Mouse (Mus musculus) fibroblast of lung, adult 2 months (primary cell): ENCODE measurements around the gene Spef2.
A peak's percentile ranks its signal among the peaks of the same experiment; 100 is the strongest.
"Not testable (repeated sequence)": the region's sequence is repeated elsewhere in the genome, so short reads cannot be mapped to it uniquely, and the experiment has no call there.

Experiments
- DNase-seq: peaks from one replicate; pipeline ENCODE4 v3.0.0-alpha.2; 2011; ENCODE audit warnings: low read depth

Gene Spef2

DNA sequence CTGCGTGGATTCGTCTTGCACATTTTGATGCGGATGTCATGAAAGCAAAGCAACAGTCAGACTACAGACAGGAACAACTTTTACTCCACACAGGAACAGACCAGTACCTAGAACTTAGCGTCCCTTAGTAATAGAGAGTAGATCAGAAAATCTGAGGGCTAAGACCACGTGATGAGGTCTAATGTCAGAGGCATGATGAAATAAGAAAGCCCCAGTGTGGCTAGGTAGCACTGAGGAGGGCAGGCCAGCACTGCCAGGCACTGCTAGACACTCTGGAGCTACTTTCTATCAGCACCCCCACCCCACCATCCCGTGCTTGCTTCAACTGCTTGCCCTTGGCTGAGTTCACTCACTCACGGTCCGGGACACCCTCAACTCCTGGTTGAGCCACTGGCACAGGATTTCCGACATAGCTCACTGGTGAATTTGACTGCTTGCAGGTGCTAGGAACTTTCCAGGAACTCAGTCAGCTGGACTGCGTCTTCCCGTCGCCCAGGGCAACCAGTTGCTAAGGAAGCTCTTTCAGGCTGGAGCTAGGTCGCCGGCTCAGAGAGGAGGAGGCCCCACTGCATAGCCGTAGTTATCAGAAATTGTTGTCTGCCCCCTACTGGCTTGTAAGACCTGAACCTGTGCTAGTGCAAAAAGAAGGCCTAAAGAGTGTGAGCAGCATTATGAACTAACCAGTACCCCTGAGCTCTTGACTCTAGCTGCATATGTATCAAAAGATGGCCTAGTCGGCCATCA is at the start of gene Spef2:
Spef2 (minus strand) TSS at position 510 of the 744 bp plus-strand sequence.
- peak; percentile 23 for DNase-seq

DNA sequence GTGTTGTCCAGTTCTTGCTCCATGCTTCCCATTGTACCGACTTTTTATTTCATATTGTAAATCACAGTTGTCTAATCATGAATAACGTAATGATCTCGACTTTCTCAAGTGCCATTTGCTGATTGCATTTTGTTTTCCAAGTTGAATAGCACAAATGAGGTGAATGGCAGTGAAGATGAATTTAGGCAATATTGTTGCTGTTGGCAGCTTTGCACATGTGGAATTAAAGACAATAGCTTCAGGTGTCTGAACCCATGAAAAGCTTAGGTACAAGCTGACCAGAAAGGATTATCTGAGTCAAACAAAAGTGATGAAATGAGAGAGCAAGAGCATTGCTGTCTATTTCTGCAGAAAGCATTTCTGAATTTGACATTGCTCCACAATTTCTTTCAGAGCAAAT is 45.5 kb upstream of the Spef2 start:
- no peak for DNase-seq

DNA sequence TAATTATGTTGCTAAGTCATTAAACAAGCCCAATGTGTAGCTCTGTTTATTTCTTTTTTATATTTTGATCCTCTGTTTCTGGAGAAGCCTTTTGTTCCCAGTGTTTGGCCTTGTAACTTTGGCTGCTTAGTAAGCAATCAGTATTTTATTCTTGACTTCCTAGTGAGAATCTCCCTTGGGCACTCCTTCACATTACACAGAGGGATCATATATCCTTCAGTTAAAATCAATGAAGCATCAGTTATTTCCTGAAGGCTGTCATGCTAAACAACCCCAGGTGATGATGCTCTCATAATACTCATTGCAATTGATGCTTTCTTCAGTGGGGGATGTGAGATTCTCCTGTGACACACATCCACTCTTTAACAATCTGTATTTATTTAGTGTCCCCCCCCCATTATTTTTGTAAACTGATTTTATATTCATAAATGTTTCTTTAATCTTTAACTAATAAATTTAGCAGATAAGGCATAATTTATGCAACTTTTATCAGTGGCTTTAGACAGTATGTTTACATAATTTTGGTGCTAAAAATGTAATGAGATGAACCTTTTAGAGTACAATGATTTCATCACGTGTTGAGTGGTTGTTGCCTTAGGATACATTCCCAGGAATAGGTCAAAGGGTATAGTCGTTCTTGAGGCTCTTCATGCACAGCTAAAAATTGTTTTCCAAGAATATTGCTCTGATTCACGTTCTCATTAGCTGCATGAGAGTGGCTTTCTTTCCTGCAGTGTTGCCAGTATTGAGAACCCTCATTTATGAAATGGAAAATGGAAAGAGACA is 39.8 kb upstream of the Spef2 start:
- DNase-seq: no peak

- DNase-seq: not testable (repeated sequence)
These were observed 25.8 kb upstream of the Spef2 start for GRCm38 (mm10) chr15:9774222-9775142.

- no peak for DNase-seq
These were observed 19.7 kb upstream of the Spef2 start for GRCm38 (mm10) chr15:9768184-9768918.

GRCm38 (mm10) chr15:9767034-9767433 is 18.4 kb upstream of the Spef2 start:
- no peak for DNase-seq

- no peak for DNase-seq
These were observed 2.3 kb upstream of the Spef2 start for GRCm38 (mm10) chr15:9750966-9751365.

DNA sequence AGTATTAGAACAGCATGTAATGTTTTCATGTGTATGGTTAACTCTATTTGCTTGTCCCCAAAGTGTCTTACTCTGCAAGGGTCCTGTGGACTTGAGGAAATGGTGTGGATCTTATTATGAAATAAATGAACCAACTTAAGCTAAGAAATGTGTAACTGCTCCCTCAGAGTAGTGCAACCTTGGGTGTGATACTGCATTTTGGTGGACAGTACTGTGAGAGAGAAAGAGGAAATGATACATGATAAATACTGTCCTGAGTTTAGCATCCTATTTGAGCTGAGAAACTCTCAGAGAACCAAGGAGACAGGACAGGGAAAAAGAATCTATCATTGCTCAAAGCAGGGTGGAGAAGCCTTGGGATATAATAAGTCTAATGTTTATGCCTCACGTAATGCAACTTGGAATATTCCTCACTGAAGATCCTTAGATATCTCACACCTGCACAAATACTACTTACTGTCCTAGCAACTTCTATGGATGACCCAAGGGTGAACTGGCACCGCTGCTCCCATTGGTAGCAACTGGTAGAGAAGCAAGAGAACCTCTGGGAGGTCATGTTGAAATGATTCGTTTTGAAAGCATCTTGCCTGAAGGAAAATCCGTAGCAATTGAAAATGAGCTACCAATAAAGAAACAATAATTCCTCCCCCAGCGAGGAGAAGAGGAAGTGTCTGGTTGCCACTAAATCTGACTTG is 1.1 kb downstream of the Spef2 start:
- no peak for DNase-seq

GRCm38 (mm10) chr15:9742172-9742571 is 6.5 kb downstream of the Spef2 start:
- DNase-seq: no peak

DNA sequence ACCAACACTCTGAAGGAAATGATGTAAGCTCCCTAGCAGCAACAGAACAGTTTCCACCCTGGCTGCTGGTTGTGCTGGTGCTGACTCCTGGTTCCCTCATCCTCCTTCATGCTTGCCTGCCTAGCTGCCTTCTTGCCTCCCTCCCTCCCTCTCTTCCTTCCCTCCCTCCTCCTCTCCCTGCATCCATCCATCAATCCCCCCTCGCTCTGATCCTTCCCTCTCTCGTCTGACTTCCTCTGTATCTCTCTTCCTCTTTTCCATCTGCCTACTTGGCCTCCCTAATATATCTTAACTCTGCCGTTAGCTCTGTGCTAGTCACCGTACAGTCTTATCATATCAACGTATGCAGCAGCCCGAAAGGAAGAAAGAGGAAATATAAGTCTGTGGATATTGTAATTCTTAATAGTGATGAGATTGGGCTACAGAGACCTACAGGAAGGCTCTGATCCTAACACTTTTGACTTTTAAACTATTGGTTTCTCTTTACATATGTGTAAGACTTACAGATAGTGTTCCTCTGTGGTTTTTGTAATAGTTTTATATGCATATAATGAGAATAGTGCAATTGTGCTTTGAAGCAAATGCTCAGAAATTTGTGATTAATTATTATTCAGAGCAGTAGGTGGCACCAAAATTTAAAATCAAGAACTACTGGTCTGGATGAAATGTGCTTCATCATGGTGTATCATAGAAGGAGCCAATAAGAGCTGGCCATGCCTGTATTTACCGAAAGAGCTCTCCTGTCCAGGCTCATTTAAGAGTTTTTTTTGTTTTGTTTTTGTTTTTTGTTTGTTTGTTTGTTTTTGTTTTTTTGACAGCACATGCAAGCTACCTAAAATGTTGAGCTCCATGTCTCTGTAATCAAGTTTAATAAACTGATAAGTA is 33.9 kb downstream of the Spef2 start:
- DNase-seq: no peak

DNA sequence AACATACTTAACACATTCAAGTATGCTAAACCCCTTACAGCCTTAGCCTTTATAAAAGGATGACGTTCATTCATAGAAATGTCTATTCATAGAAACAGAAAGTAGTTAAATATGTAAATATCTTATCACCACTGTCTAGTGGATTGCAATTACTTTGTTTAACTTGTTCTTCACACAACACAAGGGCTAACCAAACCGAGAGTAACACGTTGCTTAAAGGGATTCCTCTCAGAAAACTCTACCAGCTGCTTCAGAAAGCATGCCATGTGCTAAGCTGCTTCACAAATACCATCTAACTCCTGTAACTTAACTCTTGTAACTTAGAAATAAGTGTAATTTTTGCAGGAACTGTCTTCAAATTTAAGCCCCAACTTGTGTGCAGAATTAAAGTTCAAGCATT is 35.0 kb downstream of the Spef2 start:
- DNase-seq: no peak

DNA sequence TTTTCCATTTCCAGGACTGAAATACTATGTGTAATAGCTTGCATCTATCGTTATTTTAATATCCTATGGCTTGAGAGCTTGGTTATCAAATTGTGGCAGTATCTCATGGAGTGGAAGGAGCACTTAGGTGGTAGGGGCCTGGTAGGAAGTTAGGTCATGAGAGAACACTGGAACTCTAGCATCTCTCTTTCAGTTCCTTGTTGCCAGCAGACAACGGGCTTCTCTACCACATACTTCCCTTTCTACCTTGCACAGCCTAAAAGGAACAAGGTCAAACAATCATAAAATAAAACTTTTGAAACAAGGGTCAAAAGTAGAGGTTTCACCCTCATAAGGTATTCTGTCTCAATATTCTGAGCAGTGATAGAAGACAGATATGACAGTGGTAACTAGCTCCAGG is 38.3 kb downstream of the Spef2 start:
- no peak for DNase-seq

- no peak for DNase-seq
These were observed 42.7 kb downstream of the Spef2 start for GRCm38 (mm10) chr15:9705830-9706450.

DNA sequence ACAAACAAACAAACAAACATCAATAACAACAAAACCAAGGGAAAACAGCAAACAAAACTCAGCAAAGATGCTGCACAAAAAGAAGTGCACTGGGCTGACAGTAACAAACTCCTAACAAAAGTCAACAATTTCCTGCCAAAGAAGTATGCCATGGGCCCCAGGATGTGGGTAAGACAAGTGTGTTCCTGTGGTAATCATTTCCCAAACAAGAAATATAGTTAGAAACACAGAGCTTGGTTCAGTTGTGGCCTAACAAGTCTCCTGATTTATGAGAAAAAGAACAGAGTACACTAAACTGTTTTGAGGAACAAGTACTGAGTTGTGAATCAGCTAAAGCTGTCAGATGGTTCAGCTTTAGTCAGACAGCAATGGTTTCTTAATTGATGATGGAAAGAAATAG is 46.8 kb downstream of the Spef2 start:
- DNase-seq: no peak

DNA sequence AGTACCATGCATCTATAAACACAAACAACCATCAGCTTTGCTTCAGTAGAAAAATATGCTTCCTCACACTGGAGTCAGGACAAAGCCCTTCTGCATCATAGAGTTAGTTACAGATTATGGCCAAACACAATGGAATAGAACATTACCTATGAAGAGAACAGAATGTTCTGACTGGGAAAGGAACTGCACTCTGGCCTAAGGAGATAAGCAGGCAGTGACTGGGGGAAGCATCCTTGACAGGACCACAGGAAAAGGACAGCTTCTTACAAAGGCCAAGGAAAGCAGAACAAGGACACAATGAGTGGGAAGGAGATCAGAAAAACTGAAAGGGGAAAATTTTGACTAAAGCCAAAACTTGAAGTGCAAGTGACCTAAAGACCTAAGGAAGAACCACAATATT is 56.9 kb downstream of the Spef2 start:
- DNase-seq: no peak

GRCm38 (mm10) chr15:9690845-9691244 is 57.8 kb downstream of the Spef2 start:
- DNase-seq: no peak

DNA sequence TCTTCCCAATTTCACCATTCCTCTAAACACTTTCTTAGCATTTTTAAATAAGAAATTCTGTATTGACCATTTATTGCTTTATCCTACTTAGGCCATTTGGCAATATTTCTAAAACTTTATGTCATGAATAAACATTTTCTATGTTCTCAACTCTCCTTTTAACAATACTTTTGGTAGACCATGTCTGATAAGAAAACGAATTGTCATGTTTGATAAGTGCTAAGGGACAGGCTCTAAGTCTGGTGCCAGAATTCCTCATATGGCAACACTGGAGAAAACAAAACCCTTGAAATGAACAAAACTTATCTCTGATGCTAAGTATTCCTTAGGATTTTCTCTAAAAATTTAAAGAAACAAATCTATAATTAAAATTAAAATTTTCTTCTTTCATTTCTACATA is 58.2 kb downstream of the Spef2 start:
- no peak for DNase-seq

DNA sequence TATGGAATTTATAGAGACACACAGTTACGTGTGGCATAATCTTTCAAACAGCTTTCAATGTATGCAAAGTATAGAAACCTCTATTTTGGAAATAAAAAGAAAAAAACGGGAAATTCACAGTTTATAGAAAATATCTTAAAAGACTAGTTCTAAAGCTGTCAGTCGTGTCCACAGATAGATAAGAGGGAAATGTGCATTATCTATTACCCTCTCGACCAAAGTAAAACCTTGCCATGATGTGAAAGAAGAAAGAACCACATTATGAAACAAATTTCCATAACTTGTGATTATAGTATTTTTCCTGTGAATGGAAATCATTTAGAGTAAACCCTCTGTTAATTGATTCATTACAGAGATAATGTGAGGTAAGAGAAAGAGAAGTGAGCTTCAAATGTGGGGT is 65.2 kb downstream of the Spef2 start:
- no peak for DNase-seq

- no peak for DNase-seq
These were observed 71.2 kb downstream of the Spef2 start for GRCm38 (mm10) chr15:9677343-9678036.
